Mouse (Mus musculus) adrenal gland, postnatal 25 days (tissue): Measurements from ENCODE around the gene Def6. TPM values are rescaled to one million over a fixed set of nuclear protein-coding genes. Genes with fewer than 3 reads are reported as not detected.
"Not testable (repeated sequence)": the region's sequence is repeated elsewhere in the genome, so short reads cannot be mapped to it uniquely, and the experiment has no call there.

ENCODE experiments used
- DNase-seq: peaks from one replicate; pipeline ENCODE4 v3.0.0; 2021; ENCODE audit warnings: mixed read lengths
- total RNA-seq: library from RNA; stranded (reverse); gene quantifications from 2 replicates; pipeline ENCODE4 v1.2.3, GENCODE M21; 2021

Gene Def6
- total RNA-seq, 1 experiment from 2014 or later, result 3.1 TPM

DNA sequence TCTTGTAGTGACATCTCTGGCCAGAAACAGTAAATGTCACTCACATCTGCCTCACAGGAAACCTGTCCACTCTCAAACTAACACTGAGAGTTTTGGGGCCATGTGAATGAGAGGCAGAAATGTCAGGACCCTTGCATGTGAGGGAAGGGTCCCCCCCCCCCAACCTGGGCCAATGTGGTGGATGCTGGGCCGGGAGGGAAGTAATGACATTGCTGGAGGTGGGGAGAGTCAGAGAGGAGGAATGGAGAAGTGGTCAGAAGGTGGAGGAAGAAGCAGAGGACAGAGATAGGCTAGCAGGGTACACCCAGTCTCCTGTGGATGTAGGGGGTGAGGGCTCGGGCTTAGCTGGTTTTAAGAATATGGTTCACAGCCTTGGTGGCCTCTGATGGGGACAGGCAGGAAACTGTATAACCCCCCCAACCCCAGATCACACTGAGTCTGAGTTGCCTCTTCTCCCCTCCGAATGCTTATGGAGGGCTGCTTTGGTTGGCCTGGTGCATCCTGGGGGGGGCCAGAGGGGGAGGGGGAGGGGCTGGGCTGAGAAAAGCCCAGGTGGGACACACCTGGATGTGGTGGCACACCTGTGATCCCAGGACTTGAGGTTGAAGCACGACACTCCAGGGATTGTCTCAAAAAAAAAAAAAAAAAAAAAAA is 2.0 kb downstream of the Def6 start:
- DNase-seq, result no peak

DNA sequence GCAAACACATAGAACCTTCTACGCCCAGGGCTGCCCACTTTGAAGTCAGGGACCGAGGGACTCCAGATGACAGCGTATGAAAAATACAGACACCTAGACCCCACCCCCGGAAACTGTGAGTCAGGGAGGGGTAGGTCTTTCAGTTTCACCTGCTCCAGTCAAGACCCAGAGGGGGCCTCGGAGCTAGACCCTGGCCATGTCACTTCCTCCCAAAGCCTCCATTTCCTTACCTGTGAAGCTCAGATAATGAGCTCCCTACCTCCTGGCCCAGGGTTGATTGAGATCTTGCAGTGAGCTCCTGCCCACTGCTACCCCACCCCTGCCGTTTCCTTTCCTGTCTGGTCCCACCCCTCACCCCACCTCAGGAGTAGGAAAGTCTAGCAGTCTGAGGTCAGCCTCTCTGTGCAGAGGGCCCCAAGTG is 4.4 kb downstream of the Def6 start:
- DNase-seq, result no peak

DNA sequence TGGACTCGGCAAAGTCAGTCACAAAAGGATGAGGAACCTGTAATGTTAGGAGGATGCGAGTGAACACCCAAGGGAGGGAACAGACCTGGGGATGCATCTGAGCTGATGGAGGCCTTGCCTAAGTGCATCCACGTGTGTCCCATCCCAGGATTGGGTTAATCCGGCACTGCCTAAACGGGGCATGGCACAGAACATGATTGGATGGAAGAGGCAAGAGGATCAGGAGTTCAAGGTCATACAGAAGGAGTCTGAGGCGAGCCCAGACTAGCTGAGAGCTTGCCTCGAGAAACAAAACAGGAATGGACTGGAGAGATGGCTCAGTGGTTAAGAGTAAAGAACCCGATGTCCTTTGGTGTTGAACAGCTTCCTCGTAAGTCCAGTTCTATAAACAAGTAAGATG is 4.8 kb downstream of the Def6 start:
- no peak for DNase-seq

DNA sequence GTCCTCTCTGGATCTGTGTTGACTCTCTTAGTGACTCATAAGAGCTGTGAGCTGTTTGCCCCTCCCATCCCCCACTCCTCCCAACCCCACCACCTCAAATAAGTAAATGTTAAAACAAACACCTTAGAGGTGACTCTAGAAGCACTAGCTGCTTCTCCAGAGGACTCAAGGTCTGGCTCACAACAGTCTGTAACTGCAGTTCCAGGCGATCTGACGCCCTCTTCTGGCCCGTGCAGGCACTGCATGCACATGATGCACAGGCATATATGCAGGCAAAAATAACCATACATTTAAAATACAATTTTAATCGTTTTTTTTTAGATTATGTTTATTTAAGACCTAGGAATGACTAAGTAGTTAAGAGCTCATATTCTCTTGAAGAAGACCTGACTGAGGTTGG is 5.7 kb downstream of the Def6 start:
- DNase-seq, result no peak

DNA sequence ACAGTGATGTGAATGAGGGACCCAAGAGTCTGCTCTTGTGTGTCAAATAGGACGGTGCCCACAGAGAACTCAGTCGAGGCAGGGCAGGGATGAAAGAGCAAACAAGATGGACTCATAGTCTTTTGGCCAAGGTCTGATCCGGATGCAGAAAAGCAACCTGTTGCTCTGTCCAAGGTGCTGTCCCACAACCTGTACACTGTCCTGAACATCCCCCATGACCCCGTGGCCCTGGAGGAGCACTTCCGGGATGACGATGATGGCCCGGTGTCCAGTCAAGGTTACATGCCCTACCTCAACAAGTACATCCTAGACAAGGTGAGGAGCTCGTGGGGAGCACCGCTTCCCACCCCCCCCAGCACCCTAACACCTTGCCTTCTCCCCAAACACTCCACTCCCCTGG is 9.2 kb downstream of the Def6 start:
- no peak for DNase-seq

DNA sequence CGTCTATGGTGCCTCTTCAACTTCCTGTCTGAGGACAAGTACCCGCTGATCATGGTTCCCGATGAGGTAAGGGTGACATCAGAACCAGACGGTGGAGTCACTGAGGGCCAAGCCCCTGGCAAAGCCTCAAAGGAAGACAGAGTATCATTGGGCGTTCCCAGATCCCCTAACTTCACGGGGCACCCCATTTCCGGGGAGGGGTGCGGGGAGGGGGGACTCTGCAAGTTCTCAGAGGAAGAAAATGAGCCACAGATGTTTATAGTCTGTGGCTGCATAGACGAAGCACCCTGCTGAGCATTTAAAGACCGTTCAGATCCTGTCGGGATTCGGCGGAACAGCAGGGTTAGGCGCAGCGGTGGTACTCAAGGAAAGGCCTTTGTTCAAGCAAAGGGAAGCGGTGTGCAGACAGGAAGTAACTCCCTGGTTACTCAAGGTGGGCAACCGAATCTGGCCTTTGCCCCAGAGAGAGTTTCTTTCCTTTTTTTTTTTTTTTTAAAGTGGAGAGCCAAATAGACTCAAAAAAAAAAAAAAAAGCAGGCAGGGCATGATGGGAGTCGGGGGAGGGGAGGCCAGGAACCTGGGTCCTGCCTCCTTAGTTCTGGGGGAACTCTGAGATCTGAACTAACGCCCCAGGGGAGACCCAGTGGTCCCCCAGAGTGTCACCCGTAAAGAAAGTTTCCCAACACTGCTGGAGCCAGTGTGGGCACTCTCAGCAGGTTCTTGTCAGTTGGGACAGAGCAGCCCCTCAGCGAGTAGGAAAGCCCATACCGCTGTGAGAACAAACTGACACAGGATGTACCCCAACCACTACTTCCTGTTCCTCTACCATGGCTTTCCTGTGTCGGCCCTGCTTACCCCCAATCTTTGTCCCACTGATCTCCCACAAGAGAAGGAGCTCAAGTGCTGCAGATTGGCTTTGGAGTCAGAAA is 10.4 kb downstream of the Def6 start:
- DNase-seq, result no peak

DNA sequence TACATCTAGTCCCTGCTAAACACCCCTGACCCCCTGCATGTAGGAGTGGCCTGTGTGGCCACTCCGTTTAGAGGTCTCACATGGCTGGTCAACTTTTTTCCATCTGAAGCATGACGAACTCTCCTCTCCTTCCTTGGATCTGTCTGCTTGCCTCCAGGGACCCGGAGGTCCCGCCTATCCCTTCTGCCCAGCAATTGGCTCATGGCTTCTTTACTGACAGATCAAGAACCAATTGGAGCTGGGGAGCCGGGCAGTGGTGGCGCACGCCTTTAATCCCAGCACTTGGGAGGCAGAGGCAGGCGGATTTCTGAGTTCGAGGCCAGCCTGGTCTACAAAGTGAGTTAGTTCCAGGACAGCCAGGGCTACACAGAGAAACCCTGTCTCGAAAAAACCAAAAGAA is 14.9 kb downstream of the Def6 start:
- DNase-seq, result not testable (repeated sequence)

DNA sequence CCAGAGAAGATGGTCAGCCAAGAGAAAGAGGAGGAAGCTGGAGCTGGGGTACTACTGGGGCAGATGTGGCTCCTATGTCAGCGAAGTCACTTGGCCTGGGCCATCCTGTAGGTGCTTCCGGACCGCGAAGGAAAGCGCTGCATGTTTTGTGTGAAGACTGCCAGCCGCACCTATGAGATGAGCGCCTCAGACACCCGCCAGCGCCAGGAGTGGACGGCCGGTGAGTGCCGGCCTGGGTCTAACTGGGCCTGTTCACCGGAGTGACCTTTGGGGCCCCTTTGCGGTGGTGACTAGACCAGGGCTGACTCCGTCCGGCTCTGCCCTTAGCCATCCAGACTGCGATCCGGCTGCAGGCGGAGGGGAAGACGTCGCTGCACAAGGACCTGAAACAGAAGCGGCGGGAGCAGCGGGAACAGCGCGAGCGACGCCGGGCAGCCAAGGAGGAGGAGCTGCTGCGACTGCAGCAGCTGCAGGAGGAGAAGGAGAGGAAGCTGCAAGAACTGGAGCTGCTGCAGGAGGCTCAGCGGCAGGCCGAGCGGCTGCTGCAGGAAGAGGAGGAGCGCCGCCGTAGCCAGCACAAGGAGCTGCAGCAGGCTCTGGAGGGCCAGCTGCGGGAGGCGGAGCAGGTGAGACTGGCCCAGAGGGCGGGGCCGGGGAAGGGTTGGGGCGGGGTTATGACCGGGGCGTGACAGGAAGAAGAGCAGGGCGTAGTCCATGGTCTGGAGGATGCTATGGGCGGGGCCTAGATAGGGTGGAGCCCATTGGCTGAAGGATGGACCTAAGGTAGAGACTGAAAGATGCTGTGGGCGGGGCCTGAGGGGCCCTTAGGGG is 16.2 kb downstream of the Def6 start:
- peak; percentile 95 for DNase-seq

DNA sequence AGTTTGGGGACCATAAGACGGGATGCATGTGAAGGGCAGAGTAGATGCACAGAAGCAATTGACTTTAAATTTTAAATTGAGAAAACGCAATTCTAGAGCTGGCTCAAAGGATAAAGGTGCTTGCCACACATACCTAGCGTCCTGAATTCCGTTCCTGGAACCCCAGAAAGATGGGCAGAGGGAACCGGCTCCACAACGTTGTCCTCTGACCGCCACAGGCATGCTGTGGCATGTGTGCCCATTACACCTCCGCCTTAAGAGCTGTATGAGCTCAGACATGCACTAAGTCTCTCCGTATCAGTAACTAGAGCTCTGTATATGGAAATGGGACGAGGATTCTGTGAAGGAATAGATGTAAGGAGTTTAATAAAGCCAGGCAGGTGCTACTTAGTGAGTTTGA is 17.0 kb downstream of the Def6 start:
- DNase-seq, result no peak

DNA sequence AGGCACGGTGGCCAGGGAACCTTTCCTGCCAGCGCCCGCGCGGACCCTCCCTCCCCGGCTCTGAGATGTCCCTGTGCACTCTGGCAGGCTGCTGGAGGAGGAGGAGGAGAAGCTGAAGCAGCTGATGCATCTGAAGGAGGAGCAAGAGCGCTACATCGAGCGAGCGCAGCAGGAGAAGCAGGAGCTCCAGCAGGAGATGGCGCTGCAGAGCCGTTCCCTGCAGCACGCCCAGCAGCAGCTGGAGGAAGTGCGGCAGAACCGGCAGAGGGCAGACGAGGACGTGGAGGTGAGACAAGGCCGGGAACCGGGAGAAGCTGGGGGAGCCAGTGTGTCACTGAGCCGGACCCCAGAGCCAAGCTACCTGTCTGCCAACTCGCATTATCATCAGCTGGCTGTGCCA is 18.4 kb downstream of the Def6 start:
- peak; percentile 92 for DNase-seq

DNA sequence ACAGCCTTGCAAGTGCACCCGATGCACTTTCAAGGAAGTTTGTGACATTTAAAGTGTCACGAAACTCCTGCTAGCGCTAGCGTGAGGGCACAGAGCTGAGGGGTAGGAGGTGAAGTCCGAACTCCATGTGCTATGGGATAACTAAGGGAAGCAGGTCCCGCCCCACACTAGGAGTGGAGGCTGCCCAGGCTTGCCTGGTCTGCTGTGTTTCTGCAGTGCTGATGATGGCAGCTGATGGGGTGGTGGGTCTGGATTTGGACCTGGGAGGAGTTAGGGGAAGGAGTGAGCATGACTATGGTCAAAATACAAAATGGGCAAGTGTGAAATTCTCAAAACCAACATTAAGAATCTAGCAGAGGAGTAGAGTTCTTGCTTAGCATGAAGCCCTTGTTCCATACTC is 22.9 kb downstream of the Def6 start:
- no peak for DNase-seq

DNA sequence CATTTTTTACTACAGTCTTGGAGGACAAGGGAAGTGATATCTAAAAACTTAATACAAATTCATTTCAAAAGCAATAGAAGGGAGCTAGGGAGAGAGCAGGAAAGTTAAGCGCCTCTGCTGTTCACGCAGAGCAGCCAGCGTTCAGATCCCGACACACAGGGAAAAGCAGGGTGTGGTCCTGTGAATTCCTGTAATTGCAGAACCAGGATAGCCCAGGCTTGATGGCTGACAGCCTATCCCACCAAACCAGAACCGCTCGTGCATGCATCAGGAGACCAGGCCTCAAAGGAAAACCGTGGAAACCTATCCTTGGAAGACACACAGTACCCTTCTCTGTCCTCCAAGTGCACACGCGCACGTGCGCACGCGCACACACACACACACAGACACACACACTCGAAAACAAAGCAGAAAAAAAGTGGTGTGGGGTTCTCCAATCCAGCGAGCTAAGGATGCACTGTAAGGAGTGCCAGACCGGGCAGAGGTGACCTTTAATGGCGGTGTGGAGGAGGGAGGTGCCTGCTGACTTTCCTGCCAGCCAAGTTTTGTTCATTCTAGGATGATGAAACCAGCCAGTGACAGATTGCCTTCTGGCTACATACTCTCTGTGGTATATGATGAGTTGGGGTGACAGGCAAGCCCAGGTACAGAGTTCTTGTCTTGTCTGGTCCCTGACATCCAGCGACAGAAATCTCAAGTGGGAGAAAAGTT is 23.6 kb downstream of the Def6 start:
- DNase-seq, result no peak

DNA sequence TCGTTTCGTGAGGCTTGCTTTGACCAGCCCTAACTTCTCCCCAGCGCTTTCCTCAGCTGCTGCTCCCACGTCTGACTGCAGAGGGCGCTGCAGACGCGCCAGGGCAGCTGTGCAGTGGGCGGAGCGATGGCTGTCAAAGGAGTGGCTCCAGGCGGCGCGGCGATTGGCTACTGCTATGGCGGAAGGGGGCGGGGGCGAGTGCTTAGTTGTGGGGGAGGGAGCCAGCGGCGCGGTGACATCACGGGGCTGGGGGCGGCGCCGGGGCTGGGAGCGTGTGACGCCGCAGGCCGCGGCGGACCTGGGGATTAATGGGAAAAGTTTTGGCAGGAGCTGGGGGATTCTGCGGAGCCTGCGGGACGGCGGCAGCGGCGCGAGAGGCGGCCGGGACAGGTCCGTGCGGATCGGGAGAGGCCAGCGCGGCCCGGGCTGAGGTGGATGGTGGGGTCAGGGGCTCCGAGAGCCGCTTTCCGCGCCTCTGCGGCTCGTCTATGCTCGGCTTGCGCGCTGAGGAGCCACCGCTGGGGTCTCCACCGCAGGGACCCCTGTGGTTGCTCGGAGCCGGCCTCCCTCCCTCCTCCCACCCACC is 25.0 kb downstream of the Def6 start, which contains the start of gene Ppard:
Gene Ppard (plus strand): TSS at position 226 of the 586 bp plus-strand sequence.
- peak; percentile 99 for DNase-seq

DNA sequence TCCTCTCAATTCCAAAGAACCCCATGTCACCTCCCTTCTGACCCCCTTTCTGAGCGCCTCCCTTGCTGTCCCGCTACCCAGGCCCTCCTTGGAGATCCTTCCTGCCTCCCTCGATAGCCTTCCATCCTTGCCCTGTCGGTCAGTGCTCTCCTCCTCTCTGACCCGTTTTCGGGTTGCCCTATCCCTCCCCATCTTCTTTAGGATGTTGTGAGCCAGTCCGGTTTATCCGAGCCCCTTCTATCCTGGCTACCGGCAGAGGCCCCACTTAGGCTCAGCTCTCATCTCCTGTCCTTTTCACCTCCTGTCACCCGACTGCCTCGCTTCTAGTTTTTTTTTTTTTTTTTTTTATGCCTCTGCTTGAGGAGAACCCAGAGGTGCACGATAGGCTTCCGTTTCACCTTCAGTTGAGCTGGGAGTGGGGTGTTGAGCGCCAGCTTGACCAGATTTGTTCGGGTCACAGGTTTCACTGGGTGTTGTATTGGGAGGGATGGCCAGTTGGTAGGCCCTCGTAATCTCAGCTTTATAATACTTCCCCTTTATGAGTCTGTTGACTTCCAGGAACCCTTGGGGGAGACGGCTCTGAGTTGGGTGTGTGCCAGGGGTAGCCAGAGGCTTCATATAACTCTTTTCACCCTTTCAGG is 25.6 kb downstream of the Def6 start:
- DNase-seq, result peak; percentile 38

DNA sequence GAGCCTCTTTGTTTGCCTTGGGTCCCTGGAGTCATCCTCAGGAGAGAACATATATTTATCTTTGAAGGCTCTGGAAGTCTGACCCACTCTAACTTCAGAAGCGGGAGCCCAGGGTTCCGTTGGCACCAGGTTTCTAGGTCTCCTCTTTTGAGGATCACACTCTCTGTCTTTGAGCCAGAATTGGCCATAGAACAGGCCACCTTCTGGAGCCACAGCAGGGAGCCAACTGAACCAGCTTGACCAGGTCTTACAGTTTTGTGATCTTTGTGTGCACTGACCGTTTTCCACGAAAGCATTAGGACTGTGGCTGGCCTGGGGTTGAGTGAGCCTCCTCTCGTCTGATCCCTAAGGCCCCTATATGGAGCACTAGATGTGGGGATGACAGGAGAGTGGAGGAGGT is 27.1 kb downstream of the Def6 start:
- DNase-seq, result no peak

DNA sequence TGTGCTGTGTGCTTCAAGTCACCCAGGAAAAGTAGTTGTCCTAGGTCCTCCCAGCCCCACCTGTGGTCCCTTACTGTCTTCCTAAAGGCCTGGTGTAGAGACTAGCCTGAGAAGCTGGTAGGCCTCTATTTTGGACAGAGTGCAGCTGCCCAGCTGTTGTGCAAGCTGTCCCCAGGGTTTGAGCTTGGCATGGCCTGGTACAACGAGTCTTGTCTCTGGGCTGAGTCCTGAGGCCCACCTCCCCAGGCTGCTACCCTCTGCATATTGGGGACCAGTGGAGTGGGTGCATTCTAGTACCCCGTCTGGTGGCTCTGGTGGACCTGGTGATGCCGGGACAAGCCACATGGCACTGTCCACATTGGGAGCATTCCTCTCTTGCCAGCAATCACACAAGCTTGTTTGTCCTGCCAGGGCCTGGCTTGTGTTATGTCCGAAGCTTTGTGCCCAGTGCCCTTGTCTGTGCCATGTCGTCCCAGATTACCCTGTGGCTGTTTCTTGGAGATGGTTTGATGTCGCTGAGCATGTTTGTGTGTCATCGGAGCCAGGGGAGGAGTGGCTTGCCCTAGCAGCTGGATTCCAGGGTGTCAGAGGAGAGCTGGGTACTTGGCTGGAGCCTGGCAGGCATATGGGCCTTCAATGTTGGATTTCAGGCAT is 28.5 kb downstream of the Def6 start:
- peak; percentile 49 for DNase-seq

DNA sequence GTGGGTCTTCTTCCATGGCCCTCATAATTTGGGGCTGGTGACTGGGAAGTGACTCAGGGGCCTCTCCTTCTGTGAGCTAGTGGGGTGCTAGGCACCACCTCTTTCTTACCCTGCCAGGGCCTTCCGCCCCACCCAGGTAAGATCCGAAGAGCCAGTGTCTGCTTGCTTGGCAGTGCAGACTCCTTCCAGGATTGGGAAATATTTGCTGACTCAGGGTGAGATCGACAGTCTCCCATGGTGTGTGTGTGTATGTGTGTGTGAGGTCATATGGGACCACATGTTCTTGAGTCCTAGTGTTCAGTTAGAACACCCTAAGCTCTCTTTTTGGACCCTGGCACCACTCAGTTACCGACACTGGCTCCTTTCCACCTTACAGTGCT is 29.0 kb downstream of the Def6 start:
- DNase-seq, result no peak

DNA sequence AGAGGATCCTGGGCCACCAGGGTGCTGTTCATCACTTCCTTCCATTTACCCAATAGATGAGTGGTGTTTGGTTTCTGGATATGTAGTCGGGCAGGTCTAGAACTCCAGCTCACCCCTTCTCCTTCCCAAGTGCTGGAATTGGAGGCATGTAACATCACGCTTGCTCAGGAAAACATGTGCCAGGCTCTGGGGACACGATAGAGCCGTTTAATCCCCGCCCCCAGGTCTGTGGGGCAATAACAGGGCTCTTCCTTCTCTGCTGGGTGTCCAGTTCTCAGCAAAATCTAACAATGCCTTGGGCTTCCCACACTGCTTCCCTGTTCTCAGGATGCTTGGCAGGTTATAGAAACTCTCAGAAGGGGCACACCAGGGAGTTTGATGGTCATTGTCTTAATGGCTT is 29.8 kb downstream of the Def6 start:
- DNase-seq, result no peak

DNA sequence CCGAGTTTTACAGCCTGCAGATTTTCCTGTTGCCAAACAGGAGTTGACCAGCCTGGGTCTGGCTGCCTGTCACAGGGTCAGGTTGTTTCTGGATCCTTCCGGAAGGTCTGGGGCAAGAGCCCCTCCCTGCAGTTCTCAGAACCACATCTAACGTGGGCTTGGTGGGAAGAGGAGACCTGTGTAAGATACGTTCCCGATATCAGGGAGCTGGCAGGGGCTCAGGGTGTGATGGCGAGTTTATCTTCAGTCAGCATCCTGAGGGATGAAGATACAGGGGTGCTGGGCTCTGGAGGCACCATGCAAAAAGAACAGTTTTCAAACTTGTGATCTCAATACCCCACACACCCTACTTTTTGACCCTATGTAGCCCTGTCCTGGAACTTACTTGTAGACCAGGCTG is 30.3 kb downstream of the Def6 start:
- DNase-seq, result no peak

DNA sequence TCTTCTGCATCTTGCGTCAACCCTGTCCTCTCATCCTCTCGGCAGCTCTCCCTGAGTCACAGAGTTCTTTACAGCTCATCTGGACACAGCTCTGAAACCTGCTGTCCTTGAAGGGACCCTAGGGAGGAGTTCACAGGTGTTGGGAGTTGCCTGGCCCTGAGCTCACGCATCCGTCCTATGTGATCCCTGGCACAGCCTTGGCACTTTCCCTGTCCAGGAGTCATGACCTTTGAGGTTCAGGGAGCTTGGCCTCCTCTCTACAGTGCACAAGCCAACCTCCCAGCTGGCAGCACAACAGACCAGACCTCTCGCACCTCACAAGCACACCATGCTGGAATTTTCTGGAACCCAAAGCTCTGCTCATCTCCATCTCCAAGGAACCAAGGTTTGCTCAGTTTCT is 33.3 kb downstream of the Def6 start:
- DNase-seq, result no peak

DNA sequence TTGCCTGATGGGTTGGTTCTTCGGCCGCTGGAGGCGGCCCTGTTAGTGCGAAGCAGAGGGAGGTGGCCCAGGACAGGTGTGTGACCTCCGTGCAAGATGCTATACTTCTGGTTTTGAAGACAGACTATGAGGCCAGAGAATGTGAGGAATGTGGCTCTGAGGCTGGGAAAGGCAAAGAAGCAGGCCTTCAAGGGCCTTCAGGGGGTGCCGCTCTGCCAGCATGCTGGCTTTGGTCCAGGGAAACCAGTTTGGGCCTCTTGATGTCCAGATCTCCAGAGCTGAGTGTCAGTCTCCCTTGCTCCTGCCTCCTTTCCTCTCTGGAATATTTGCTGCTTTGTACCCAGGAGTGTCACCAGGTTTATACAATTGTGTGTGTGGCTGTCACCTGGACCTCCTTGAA is 34.7 kb downstream of the Def6 start:
- DNase-seq, result peak; percentile 37
